Mouse (Mus musculus) G1E (cell line): ENCODE results near the gene Xlr3c.
"Not testable (repeated sequence)": the region's sequence is repeated elsewhere in the genome, so short reads cannot be mapped to it uniquely, and the experiment has no call there.

ENCODE experiments used
- CTCF ChIP-seq: IDR thresholded peaks from 2 replicates; pipeline ENCODE4 v1.5.1; 2012; ENCODE audit warnings: low read depth, low read length, inconsistent platforms, mixed read lengths
- GATA1 ChIP-seq: IDR thresholded peaks from 2 replicates; pipeline ENCODE4 v1.6.1; 2012; ENCODE audit warnings: borderline replicate concordance, low read length, inconsistent platforms, mixed read lengths
- TAL1 ChIP-seq: conservative IDR thresholded peaks from 2 replicates; pipeline ENCODE4 v1.6.1; 2012; ENCODE audit warnings: low read depth, low read length, inconsistent platforms, mixed read lengths

GRCm38 (mm10) chrX:73262428-73262827 lies 2.8 kb downstream of the Xlr3c start:
- TF ChIP-seq CTCF, TAL1, GATA1: not testable (repeated sequence)
